Mouse (Mus musculus): Measurements from ENCODE around the gene Ubxn11. TPM values are rescaled to one million over a fixed set of nuclear protein-coding genes. Genes with fewer than 3 reads are reported as not detected.

Gene Ubxn11
- polyA plus RNA-seq (2012; ENCODE audit: low replicate concordance) = 37.0 and 75.8 TPM in 2 replicates

GRCm38 (mm10) chr4:134101979-134102741 is at the start of gene Ubxn11:
Gene Ubxn11, plus strand, starts transcription at chr4:134102570.

GRCm38 (mm10) chr4:134053538-134053937 is 48.8 kb upstream of the Ubxn11 start, which contains the start of gene Zfp683:
Gene Zfp683, plus strand, starts transcription at chr4:134053838.

GRCm38 (mm10) chr4:134060135-134060865 is 42.1 kb upstream of the Ubxn11 start, which contains the start of gene Crybg2:
Gene Crybg2, plus strand, starts transcription at chr4:134060815.

GRCm38 (mm10) chr4:134094923-134095547 is 7.3 kb upstream of the Ubxn11 start, which contains the start of gene Cd52:
Gene Cd52, minus strand, starts transcription at chr4:134095082.

GRCm38 (mm10) chr4:134128221-134128982 is 26.0 kb downstream of the Ubxn11 start, which contains the start of gene Sh3bgrl3:
Gene Sh3bgrl3, minus strand, starts transcription at chr4:134128789.

Other genes starting within 250 kb of the Ubxn11 start
- 101 and 116 TPM in 2 replicates for gene Rps6ka1, start 214.8 kb upstream of the Ubxn11 start, polyA plus RNA-seq (2012; ENCODE audit: low replicate concordance)
- gene Hmgn2, start 133.9 kb upstream of the Ubxn11 start, polyA plus RNA-seq (2012; ENCODE audit: low replicate concordance) = 310 and 356 TPM in 2 replicates
- 14.8 and 24.9 TPM in 2 replicates for gene Dhdds, start 101.7 kb upstream of the Ubxn11 start, polyA plus RNA-seq (2012; ENCODE audit: low replicate concordance)
- gene Lin28a, start 83.7 kb upstream of the Ubxn11 start, polyA plus RNA-seq (2012; ENCODE audit: low replicate concordance) = 0.58 TPM in 1 of 2 replicates, not detected in the other
- 2.9 TPM in 2 replicates for gene Zfp683, start 48.7 kb upstream of the Ubxn11 start, polyA plus RNA-seq (2012; ENCODE audit: low replicate concordance)
- gene Crybg2, start 41.8 kb upstream of the Ubxn11 start, polyA plus RNA-seq (2012; ENCODE audit: low replicate concordance) = 1.6 and 2.0 TPM in 2 replicates
- gene Cd52, start 7.5 kb upstream of the Ubxn11 start, polyA plus RNA-seq (2012; ENCODE audit: low replicate concordance) = 340 and 2,143 TPM in 2 replicates
- 217 and 747 TPM in 2 replicates for gene Sh3bgrl3, start 26.2 kb downstream of the Ubxn11 start, polyA plus RNA-seq (2012; ENCODE audit: low replicate concordance)
- 5.6 and 26.8 TPM in 2 replicates for gene Cep85, start 84.5 kb downstream of the Ubxn11 start, polyA plus RNA-seq (2012; ENCODE audit: low replicate concordance)
- not detected in 2 replicates for gene Gm7534, start 100.4 kb downstream of the Ubxn11 start, polyA plus RNA-seq (2012; ENCODE audit: low replicate concordance)
- gene Catsper4, start 124.8 kb downstream of the Ubxn11 start, polyA plus RNA-seq (2012; ENCODE audit: low replicate concordance) = not detected in 2 replicates
- 0.07 and 0.12 TPM in 2 replicates for gene Cnksr1, start 135.8 kb downstream of the Ubxn11 start, polyA plus RNA-seq (2012; ENCODE audit: low replicate concordance)
- gene E130218I03Rik, start 141.1 kb downstream of the Ubxn11 start, polyA plus RNA-seq (2012; ENCODE audit: low replicate concordance) = 0.15 TPM in 1 of 2 replicates, not detected in the other
- 21.3 and 31.9 TPM in 2 replicates for gene Zfp593, start 143.0 kb downstream of the Ubxn11 start, polyA plus RNA-seq (2012; ENCODE audit: low replicate concordance)
- gene Gm30191, start 144.4 kb downstream of the Ubxn11 start, polyA plus RNA-seq (2012; ENCODE audit: low replicate concordance) = not detected in 2 replicates
- 0.26 and 1.3 TPM in 2 replicates for gene Grrp1, start 151.5 kb downstream of the Ubxn11 start, polyA plus RNA-seq (2012; ENCODE audit: low replicate concordance)
- gene Pdik1l, start 185.3 kb downstream of the Ubxn11 start, polyA plus RNA-seq (2012; ENCODE audit: low replicate concordance) = 1.9 and 4.3 TPM in 2 replicates
- gene Trim63, start 212.6 kb downstream of the Ubxn11 start, polyA plus RNA-seq (2012; ENCODE audit: low replicate concordance) = not detected in 2 replicates
- gene Slc30a2, start 240.6 kb downstream of the Ubxn11 start, polyA plus RNA-seq (2012; ENCODE audit: low replicate concordance) = 0.21 TPM in 1 of 2 replicates, not detected in the other